Mouse (Mus musculus): Measurements from ENCODE around the gene Serping1.

DNA sequence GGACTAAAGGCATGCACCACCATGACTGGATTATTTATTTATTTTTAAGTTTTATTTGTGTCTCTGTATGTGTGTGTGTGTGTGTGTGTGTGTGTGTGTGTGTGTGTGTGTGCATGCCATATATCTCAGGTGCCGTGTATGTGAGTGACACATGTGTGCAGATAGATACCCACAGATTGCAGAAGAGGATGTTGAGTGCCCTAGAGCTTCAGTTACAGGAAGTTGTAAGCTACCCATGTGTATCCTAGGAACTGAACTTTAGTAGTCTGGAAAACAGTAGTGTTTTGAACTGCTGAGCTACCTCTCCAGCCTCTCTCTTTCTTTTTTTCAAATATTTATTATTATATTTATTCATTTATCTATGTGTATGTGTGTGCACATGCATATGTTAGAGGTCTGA, 8.1 kb upstream of the Serping1 start:
- no peak for TF ChIP-seq CTCF (conservative IDR thresholded peaks at IDR 0.05 in 1 of 2, IDR thresholded peaks at IDR 0.05 in 1 of 2; ENCODE audit: low read depth in 2 of 2, low read length in 2 of 2)
- TF ChIP-seq SMC3 (IDR thresholded peaks at IDR 0.05; ENCODE audit: low read depth, low read length), result no peak
- TF ChIP-seq EP300 (IDR thresholded peaks at IDR 0.05; ENCODE audit: low read length), result no peak
- no peak for TF ChIP-seq NELFE (IDR thresholded peaks at IDR 0.05; ENCODE audit: low read depth, low read length)
- no peak for TF ChIP-seq POLR2A (IDR thresholded peaks at IDR 0.05; ENCODE audit: low read depth, low read length)
- TF ChIP-seq ZC3H11A (IDR thresholded peaks at IDR 0.05; ENCODE audit: low read depth, low read length), result no peak
- no peak for TF ChIP-seq GABPA (IDR thresholded peaks at IDR 0.05; ENCODE audit: insufficient replicate concordance, low read depth, low read length)

Data from CH12.LX (cell line).